Mouse (Mus musculus): ENCODE data around the gene Gm47985. TPM values are rescaled to one million over a fixed set of nuclear protein-coding genes. Genes with fewer than 3 reads are reported as not detected.
"Not testable (repeated sequence)": the region's sequence is repeated elsewhere in the genome, so short reads cannot be mapped to it uniquely, and the experiment has no call there.

Gm47985 gene
- polyA plus RNA-seq, 1 experiment from 2014 or later, result 0.20 TPM

DNA sequence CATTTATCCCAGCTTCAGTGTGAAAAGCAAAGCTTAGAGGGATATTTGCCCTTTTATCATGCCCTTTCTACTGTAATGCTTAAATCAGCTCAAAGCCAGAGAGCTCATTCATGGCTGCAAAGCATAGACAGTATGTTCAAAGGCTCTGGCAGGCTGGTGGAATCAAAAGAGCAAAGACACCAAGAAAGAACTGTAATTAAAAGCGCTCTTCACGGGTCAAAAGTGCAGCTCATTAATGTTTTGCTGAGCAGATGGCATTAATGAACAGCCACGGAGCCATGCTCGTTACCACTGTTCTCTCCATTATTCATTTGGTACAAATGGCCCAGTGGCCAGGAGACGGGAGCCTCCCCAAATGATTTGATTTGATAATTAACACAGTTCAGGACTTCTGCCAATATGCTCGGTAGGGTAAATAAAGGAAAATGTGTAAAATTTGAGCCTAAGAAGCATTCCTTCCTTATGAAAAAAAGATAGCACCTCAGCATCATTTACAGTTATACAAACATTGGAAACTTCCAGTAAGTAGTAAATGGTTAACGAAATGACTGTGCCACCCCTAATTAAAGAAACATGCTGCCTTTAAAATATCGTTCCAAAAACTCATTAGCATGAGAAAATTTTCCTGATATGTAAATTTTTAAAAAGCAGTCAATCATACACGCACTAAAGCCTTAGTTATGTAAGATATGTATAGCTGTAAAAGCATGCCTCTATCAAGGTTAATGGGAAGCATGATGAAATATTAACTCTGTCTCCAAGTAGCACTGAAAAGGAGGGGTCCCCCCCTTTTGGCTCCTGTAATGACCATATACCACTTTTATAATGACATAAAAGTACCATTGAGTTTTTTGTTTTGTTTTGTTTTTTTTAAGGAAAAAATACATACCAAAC, 24.1 kb upstream of the Gm47985 start:
- WGBS, result 75% methylated on average over 9 of the region's 9 CpGs
- H3K4me1 ChIP-seq (replicated peaks), result peaks cover 7% of the 10 kb centered on the region; the same call in 1 of the 2 replicates
- no peak overlapping the region for H3K27ac ChIP-seq
- H3K27me3 ChIP-seq (ENCODE audit: insufficient read depth, poor library complexity, severe bottlenecking), result 0 out of 2 replicates have a peak, but pooled peaks cover 5% of the 10 kb centered on the region
- no peak overlapping the region for H3K4me3 ChIP-seq
- H3K36me3 ChIP-seq, result no peaks in the 10 kb centered on the region
- no peaks in the 10 kb centered on the region for H3K9me3 ChIP-seq
- DNase-seq (ENCODE audit: low spot score), result no peak

DNA sequence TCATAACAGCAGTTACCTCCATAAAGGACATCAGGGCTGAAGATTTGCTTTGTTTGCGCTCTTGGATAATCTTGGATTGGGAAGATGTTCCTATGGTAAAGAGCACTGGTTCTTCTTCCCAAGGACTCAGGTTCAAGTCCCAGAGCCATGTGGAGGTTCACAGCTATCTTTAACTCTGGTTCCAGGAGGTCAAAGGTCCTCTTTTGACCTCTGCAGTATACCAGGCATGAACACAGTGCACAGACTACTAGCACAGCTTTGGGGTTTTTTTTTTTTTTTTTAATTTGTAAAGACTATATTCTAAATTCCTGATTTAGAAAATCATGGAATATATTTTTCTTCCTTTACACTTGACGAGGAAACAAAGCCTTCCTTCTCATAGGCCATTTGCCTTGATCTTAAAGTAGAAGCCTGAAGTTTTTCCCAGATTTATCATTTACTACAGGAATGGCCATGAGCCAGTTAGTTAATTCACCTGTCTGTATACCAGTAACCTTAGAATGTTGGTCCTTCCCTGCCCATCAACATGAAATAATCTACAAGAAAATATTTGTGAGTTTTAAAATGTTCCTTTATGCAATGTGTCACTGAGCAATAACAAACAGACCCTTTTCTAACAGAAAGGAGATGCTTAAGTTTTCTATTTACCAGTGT, 23.4 kb upstream of the Gm47985 start:
- no peaks in the 10 kb centered on the region for H3K36me3 ChIP-seq
- H3K4me3 ChIP-seq, result no peak overlapping the region
- WGBS, result 87% methylated on average over 2 of the region's 2 CpGs
- peaks cover 7% of the 10 kb centered on the region; the same call in 1 of the 2 replicates for H3K4me1 ChIP-seq (replicated peaks)
- H3K27me3 ChIP-seq (ENCODE audit: insufficient read depth, poor library complexity, severe bottlenecking), result 0 out of 2 replicates have a peak, but pooled peaks cover 5% of the 10 kb centered on the region
- H3K9me3 ChIP-seq, result no peaks in the 10 kb centered on the region
- H3K27ac ChIP-seq, result no peak overlapping the region
- DNase-seq (ENCODE audit: low spot score), result no peak

DNA sequence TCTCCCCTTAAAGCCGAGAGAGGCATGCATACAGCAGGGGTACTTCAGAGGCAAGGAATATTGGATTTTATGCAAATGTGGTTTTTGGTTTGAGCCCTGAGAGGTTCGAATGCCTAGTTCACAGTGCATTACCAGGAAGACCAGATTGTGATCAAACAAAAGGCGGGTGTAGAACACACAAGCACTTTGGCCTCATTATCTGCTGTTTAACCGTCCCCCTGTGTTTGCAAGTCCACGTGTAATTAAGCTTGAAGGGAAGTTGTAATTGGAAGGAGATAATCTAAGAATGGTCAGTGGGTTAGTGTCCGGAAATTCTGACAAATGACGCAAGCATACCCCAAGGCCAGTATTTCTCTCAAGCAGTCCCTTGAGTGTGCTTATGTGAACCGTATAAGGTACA, 16.3 kb upstream of the Gm47985 start:
- Histone ChIP-seq H3K27me3 (ENCODE audit: insufficient read depth, poor library complexity, severe bottlenecking) (no peaks in the 10 kb centered on the region), H3K4me1 (replicated peaks) (peaks cover 19% of the 10 kb centered on the region), H3K27ac (no peak overlapping the region), H3K36me3 (no peaks in the 10 kb centered on the region), H3K9me3 (no peaks in the 10 kb centered on the region), H3K4me3 (no peak overlapping the region)
- no peak for DNase-seq (ENCODE audit: low spot score)
- 61% methylated on average over 8 of the region's 8 CpGs for whole genome bisulfite sequencing

DNA sequence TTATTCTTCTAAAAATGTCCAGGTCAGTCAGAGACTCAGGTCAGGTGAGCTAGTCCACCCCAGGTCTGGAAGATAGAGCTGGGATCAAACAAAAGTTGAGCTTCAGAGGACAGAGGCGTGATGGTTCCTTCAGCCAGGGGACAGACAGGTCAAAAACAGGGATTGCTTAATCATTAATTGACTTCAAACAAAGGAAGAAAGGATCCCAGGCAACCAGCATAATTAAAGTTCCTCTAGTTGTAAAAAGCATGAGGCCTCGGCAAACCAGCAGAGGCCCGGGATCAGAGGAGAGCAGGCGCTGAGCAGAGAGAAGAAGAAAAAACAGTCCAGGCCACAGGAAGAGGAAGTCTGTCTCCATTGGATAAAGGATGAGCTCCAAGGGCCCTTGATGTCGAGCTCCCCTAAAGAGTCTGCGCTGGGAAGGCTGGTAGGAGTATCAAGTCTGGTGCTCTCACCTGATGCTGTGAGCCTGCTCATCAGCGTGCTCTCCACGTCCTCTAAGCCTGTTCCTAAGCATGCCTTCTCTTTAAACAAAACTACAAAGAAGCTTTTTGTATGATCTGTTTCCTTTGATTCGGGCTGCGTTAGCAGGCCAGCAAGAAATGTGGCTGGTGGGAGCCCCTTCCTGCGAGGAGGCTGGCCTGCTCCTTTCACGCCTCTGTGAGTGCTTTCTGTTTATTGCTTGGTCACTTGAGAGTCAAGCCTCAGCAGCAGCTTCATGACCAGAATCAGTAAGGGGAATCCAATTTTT, 14.9 kb upstream of the Gm47985 start:
- 27% methylated on average over 12 of the region's 12 CpGs for WGBS
- H3K27ac ChIP-seq, result peak overlapping the region; percentile 76
- DNase-seq (ENCODE audit: low spot score), result no peak

DNA sequence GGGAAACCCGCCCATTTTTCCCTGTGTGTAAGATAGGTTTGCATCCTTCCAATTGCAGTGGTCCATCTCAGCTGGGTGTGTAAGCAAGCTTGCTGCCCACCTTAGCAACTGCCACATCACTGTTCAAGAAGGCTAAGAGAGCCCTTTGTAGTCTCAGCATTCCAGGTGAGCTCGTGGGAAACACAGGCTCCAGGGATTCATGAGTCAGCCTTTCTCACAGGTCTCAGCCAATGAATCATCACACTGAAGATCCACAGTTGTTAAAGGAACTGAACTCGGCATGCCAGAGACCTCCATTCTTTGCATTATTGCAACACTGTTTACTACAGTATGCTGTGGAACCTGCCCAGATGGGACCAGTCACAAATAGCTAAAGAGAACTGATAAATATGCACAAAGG, 13.7 kb upstream of the Gm47985 start:
- Histone ChIP-seq H3K27me3 (ENCODE audit: insufficient read depth, poor library complexity, severe bottlenecking) (no peaks in the 10 kb centered on the region), H3K9me3 (no peaks in the 10 kb centered on the region), H3K27ac (no peak overlapping the region), H3K4me1 (replicated peaks) (peaks cover 19% of the 10 kb centered on the region), H3K36me3 (no peaks in the 10 kb centered on the region), H3K4me3 (no peak overlapping the region)
- DNase-seq (ENCODE audit: low spot score), result no peak
- 82% methylated on average over 3 of the region's 3 CpGs for WGBS

More for the DNA sequence above, 14.9 kb upstream of the Gm47985 start:
- Histone ChIP-seq H3K27me3 (ENCODE audit: insufficient read depth, poor library complexity, severe bottlenecking) (no peaks in the 10 kb centered on the region), H3K4me1 (replicated peaks) (peaks cover 19% of the 10 kb centered on the region), H3K4me3 (no peak overlapping the region), H3K36me3 (no peaks in the 10 kb centered on the region), H3K9me3 (no peaks in the 10 kb centered on the region)

DNA sequence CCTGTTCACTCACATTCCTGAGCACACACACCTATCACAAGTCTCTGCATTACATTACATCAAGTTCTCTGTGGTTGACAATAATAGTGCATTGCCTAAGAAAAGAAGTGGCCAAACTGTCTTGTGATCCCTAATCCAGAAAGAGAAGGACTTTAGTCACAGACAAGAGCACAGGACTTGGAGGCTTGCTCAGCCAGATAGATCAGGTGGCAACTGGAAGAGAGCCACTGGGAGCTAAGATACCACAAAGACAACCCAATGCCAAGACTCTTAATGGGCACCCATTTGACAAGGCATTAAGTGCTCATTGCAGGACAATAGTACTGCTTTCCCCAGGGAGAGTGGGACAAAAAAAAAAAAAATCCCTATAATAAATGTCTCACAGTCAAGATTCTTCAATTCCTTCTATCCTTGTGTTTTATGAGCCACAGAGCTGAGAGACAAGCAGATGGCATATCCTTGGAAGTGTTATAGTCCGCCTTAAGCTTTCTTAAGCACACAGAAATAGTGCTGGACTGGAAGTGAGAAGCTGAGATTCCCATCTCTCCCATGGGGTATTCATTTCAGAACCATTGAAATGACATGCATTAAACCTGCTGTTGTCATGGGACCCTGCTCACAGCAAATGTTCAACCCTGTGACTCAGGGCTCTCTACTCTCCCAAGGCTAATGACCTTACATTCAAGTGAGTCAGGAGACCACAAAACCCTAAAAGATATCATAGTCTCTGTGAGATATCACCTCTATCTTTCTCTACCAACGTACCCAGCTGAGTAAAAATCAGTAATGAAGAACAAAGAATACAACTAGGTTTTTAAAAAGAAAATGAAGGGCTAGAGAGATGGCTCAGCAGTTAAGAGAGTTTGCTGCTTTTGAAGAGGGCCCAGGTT, 10.5 kb upstream of the Gm47985 start:
- 81% methylated on average over 2 of the region's 2 CpGs for WGBS

GRCm38 (mm10) chr1:151177030-151177936, 5.1 kb upstream of the Gm47985 start:
- peak overlapping the region; percentile 72 for H3K27ac ChIP-seq
- WGBS, result 8% methylated on average over 10 of the region's 10 CpGs
- peaks cover 24% of the 10 kb centered on the region for H3K4me1 ChIP-seq (replicated peaks)
- peak overlapping the region; percentile 41 for H3K4me3 ChIP-seq
- no peaks in the 10 kb centered on the region for H3K27me3 ChIP-seq (ENCODE audit: insufficient read depth, poor library complexity, severe bottlenecking)
- no peaks in the 10 kb centered on the region for H3K36me3 ChIP-seq
- DNase-seq (ENCODE audit: low spot score), result peak; percentile 43
- H3K9me3 ChIP-seq, result no peaks in the 10 kb centered on the region

More for the DNA sequence above, 10.5 kb upstream of the Gm47985 start:
- no peaks in the 10 kb centered on the region for H3K36me3 ChIP-seq
- H3K9me3 ChIP-seq, result no peaks in the 10 kb centered on the region
- no peak overlapping the region for H3K27ac ChIP-seq
- H3K4me3 ChIP-seq, result no peak overlapping the region
- H3K4me1 ChIP-seq (replicated peaks), result peaks cover 18% of the 10 kb centered on the region
- no peaks in the 10 kb centered on the region for H3K27me3 ChIP-seq (ENCODE audit: insufficient read depth, poor library complexity, severe bottlenecking)
- DNase-seq (ENCODE audit: low spot score), result no peak

- no peaks in the 10 kb centered on the region for H3K36me3 ChIP-seq
- no peaks in the 10 kb centered on the region for H3K9me3 ChIP-seq
- peak overlapping the region; percentile 41 for H3K4me3 ChIP-seq
- peak overlapping the region; percentile 72 for H3K27ac ChIP-seq
- no peak for DNase-seq (ENCODE audit: low spot score)
- H3K27me3 ChIP-seq (ENCODE audit: insufficient read depth, poor library complexity, severe bottlenecking), result no peaks in the 10 kb centered on the region
- 11% methylated on average over 4 of the region's 4 CpGs for WGBS
- peaks cover 24% of the 10 kb centered on the region for H3K4me1 ChIP-seq (replicated peaks)
Measured at GRCm38 (mm10) chr1:151177937-151178271, 4.4 kb upstream of the Gm47985 start.

DNA sequence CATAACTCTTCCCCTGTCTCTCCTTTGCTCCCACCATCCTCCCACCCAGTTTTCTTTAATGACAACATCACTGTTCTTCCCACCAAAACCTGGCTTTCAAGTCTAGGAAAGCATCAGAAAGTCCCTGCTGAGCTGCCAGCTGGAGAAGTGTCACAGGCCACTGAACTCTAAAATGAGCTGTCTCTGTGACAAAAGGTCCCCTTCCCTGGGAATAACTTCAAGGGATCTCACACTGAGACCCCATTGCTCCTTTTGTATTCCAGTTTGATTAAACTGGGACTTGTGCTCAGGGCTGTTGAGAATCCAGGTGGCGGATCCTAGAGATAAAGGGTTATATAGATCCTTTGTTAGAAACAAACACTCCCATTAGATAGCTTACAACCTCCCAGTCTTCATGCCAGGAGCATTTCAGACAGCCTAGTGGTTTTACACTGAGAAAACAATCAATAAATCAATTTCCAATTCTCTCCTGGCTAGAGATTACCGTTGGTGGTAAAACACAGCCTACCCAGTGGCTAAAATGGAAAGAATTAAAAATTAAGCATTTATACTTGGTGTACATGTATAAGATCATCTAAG, 3.7 kb upstream of the Gm47985 start:
- H3K27ac ChIP-seq, result no peak overlapping the region; the same call in 1 of the 2 replicates
- H3K27me3 ChIP-seq (ENCODE audit: insufficient read depth, poor library complexity, severe bottlenecking), result no peaks in the 10 kb centered on the region
- DNase-seq (ENCODE audit: low spot score), result peak; percentile 46
- H3K4me1 ChIP-seq (replicated peaks), result peaks cover 24% of the 10 kb centered on the region
- H3K4me3 ChIP-seq, result no peak overlapping the region
- no peaks in the 10 kb centered on the region for H3K9me3 ChIP-seq
- whole genome bisulfite sequencing, result 16% methylated on average over 2 of the region's 2 CpGs
- H3K36me3 ChIP-seq, result no peaks in the 10 kb centered on the region

- no peak overlapping the region for H3K27ac ChIP-seq
Measured at GRCm38 (mm10) chr1:151180167-151180566, 2.2 kb upstream of the Gm47985 start.

GRCm38 (mm10) chr1:151186186-151186585, 3.8 kb downstream of the Gm47985 start:
- WGBS, result 81% methylated on average over 3 of the region's 3 CpGs
- H3K27ac ChIP-seq; H3K27me3 ChIP-seq (ENCODE audit: insufficient read depth, poor library complexity, severe bottlenecking); H3K4me3 ChIP-seq; H3K9me3 ChIP-seq; DNase-seq (ENCODE audit: low spot score); H3K36me3 ChIP-seq; H3K4me1 ChIP-seq (replicated peaks): not testable (repeated sequence)

More at GRCm38 (mm10) chr1:151180167-151180566, 2.2 kb upstream of the Gm47985 start:
- no peak overlapping the region for H3K4me3 ChIP-seq
- peaks cover 24% of the 10 kb centered on the region for H3K4me1 ChIP-seq (replicated peaks)
- no peaks in the 10 kb centered on the region for H3K9me3 ChIP-seq
- H3K27me3 ChIP-seq (ENCODE audit: insufficient read depth, poor library complexity, severe bottlenecking), result no peaks in the 10 kb centered on the region
- WGBS, result 87% methylated on average over 2 of the region's 2 CpGs
- DNase-seq (ENCODE audit: low spot score), result no peak
- no peaks in the 10 kb centered on the region for H3K36me3 ChIP-seq

Data from hindbrain, embryonic 10.5 days (tissue).